Mouse (Mus musculus) ES-Bruce4 (cell line): ENCODE results near the gene Hrk.

Experiments
- CTCF ChIP-seq: IDR thresholded peaks from one replicate; pipeline ENCODE4 v1.8.1; 2011; ENCODE audit warnings: low read depth, low read length
- POLR2A ChIP-seq: IDR thresholded peaks from one replicate; pipeline ENCODE4 v1.8.1; 2011; ENCODE audit warnings: low read length; ENCODE audit not compliant: insufficient read depth

- TF ChIP-seq CTCF, result no peak
- no peak for TF ChIP-seq POLR2A
Observed at GRCm38 (mm10) chr5:118149711-118150110, 14.7 kb upstream of the Hrk start.
